Mouse (Mus musculus) B cell, adult (primary cell): ENCODE measurements around the gene Olfr557. TPM values are rescaled to one million over a fixed set of nuclear protein-coding genes. Genes with fewer than 3 reads are reported as not detected.

ENCODE experiments used
- total RNA-seq: library from RNA; stranded (reverse); gene quantifications from 4 replicates; pipeline ENCODE4 v1.2.4, GENCODE M21; 2023; ENCODE audit not compliant: inconsistent age

The Olfr557 gene
- total RNA-seq: not detected in 4 replicates

DNA sequence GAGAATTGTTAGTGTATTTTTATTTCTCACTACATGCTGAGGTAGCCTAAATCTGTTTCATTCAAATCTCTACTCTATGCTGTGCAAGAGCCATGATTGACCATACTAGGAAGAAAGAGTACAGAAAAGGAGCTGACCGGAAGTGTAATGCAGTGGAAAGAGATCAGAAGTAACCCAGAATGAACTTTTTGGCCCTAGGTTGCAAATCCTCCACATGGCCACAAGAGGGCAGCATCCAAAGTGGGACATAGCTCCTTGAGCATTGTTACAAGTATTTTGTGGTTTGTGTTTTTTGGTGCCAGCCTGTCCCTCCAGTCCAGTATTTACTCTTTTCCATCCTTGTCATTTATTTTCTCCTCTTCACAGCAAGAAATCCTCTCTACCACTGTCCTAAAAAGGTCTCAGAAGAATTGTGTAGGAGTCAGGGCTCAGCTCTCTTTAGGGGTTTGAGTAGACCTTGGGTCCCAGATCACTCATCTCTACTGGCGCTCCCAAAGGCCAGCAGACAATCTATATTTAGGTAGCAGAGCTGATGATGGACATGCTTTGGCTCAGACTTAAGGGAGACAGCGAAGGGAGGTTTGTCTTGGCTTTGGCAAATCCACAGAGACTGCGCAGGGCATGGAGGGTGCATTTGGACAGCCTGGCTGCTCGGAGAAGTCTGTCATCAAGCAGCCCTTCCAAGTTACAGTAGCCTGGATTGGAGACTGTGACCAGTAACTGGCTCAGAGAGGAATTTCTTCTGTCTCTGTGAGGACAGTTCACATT, at the start of gene Olfr557:
Olfr557 (plus strand) TSS at position 553 of the 768 bp plus-strand sequence.

DNA sequence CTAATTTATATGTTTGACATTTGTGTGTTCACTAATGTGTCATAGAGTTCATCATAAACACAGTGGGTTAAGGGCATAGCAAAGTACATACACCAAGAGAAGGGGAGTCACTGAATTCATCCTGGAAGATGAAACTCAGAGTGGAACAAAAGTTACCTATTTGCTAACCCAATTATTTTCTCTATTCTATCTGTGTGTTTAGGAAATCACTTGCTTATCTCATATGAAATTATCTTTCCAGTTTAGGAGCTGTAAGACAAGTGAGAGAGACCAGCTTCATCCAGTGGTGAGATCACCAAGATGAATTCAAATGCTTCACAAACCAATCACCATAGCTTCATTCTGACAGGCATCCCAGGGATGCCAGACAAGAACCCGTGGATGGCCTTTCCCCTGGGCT, 37.2 kb upstream of the Olfr557 start, which contains the start of gene Olfr555:
Olfr555 (plus strand) TSS at position 301 of the 400 bp plus-strand sequence.

DNA sequence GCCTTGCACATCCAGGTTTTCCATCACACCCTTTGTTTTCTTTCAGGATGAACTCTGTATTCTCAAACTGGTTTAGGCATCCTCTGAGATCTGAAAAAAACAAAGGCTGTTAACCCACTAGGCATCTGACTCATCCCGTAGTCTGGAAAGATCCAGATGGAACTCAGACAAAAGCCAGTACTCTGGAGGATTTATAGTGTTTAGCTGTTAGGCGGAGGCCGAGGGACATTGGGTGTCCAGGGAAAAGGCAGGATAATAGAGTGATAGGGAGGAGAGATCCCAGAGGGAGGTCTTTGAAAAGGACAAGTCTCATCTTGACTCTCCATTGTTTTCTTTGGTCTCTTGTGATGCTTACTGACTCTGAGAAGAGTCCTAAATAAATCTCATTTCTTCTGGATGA, 31.1 kb upstream of the Olfr557 start, which contains the start of gene Olfr556:
Olfr556 (plus strand) TSS at position 301 of the 400 bp plus-strand sequence.

DNA sequence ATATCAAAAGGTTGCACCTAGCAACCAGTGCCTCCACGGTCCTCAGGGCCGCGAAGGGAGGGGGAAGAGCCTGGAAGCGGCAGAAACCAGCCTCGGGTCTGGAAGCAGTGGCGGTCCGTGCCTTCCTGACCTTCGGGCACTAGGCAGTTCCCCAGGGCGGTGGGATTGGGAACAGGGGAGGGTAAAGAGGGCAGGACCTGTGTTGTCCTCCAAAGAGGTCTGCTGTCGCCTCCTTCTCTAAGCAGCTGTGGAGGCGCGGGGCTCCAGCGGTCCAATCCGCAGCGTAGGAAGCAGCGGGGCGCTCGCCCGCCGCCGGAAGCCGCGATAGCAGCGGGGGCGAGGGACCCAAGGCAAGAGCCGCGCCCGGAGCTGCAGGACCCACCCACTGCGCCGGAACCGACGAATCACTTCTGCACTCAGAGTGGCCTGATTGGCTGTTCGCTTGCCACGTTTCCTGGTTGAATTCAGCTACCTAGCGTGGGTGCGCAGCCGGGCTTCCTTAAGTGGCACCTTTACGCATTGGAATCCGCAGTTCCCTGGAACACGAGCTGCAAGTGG, 8.7 kb upstream of the Olfr557 start, which contains the start of gene Trim68:
Trim68 (minus strand) TSS at position 384 of the 558 bp plus-strand sequence.

DNA sequence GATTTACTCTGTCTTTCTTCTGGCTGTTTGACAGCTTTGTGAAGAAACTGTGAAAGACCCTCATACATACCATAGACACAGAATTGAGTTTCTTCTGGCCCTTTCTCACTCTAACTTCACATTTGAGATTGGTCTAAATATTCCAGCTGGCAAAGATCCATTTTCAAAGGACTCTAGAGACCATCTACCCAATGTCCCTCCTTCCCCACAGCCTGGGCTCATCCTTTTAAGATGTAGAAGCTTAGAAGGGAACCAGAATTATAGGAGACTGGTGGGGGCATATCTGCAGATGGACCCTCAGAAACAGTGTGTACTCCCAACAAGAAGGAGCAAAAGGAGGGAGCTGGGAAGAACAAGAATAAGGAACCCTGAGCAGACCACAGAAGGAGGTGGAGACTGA, 6.2 kb downstream of the Olfr557 start, which contains the start of gene Olfr558:
Olfr558 (plus strand) TSS at position 301 of the 400 bp plus-strand sequence.

DNA sequence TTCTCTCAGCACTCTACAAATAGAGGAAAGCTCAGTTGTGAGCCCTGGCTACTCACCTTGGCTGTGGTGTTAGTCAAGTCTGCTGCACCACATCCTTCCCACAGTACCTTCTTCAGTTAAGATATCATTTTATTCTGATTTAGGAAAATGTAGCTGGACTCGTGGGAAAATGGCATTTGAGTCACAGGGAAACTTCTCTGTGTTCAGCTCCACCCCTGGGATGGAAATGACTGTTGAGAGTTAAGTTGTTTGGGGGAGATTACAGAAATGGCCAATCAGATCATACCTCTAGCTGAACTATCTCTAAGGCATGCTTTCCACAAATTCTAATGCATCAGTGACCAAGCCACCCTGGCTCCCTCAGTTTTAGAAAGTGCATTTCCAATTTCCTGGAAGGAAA, 23.3 kb downstream of the Olfr557 start, which contains the start of gene Olfr33:
Olfr33 (minus strand) TSS at position 101 of the 400 bp plus-strand sequence.

DNA sequence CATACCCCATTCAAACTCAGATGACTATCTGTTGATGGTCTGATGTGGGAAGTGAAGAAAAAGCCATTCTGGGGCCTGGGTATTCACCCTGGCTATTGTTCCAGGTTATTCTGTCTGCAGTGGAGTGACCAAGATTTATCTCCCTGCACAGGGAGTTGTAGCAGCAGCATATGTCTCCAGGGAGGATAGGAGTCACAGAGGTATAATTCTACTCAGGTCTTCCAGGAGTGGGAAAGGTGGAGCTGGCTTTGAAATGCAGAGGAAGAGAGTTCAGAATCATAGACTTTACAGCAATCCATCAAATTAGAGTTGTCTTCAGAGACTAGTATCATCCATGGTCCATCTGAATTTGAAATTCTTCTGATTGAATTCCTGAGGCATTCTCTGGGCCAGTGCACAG, 31.7 kb downstream of the Olfr557 start, which contains the start of gene Olfr559:
Olfr559 (minus strand) TSS at position 101 of the 400 bp plus-strand sequence.

Other genes starting within 250 kb of the Olfr557 start
- gene Olfr543, start 214.2 kb upstream of the Olfr557 start, total RNA-seq: not detected in 4 replicates
- gene Olfr544, start 207.6 kb upstream of the Olfr557 start, total RNA-seq: not detected in 4 replicates
- gene Olfr545, start 196.3 kb upstream of the Olfr557 start, total RNA-seq: not detected in 4 replicates
- not detected in 4 replicates for gene Olfr547, start 161.2 kb upstream of the Olfr557 start, total RNA-seq
- gene Olfr548-ps1, start 155.0 kb upstream of the Olfr557 start, total RNA-seq: not detected in 4 replicates
- not detected in 4 replicates for gene Olfr549, start 146.0 kb upstream of the Olfr557 start, total RNA-seq
- gene Trim21, start 130.4 kb upstream of the Olfr557 start, total RNA-seq: 33.8 to 44.8 TPM (median 38.9 TPM) in 4 replicates
- gene Olfr550, start 124.5 kb upstream of the Olfr557 start, total RNA-seq: not detected in 4 replicates
- not detected in 4 replicates for gene Olfr551, start 104.0 kb upstream of the Olfr557 start, total RNA-seq
- gene Olfr552, start 98.1 kb upstream of the Olfr557 start, total RNA-seq: 0.16 to 0.18 TPM in 2 of 4 replicates, not detected in the others
- not detected in 4 replicates for gene Olfr553, start 77.7 kb upstream of the Olfr557 start, total RNA-seq
- gene Olfr554, start 57.5 kb upstream of the Olfr557 start, total RNA-seq: not detected in 4 replicates
- not detected in 4 replicates for gene Olfr555, start 37.1 kb upstream of the Olfr557 start, total RNA-seq
- gene Olfr556, start 31.0 kb upstream of the Olfr557 start, total RNA-seq: not detected in 4 replicates
- gene Trim68, start 8.6 kb upstream of the Olfr557 start, total RNA-seq: 17.1 to 19.9 TPM (median 18.1 TPM) in 4 replicates
- not detected in 4 replicates for gene Olfr558, start 6.3 kb downstream of the Olfr557 start, total RNA-seq
- gene Olfr33, start 23.2 kb downstream of the Olfr557 start, total RNA-seq: not detected in 4 replicates
- gene Olfr559, start 31.6 kb downstream of the Olfr557 start, total RNA-seq: not detected in 4 replicates
- not detected in 4 replicates for gene Olfr560, start 63.5 kb downstream of the Olfr557 start, total RNA-seq
- not detected in 4 replicates for gene Olfr78, start 63.6 kb downstream of the Olfr557 start, total RNA-seq
- gene Olfr561, start 75.3 kb downstream of the Olfr557 start, total RNA-seq: not detected in 4 replicates
- not detected in 4 replicates for gene Olfr564, start 107.6 kb downstream of the Olfr557 start, total RNA-seq
- not detected in 4 replicates for gene Olfr566, start 162.9 kb downstream of the Olfr557 start, total RNA-seq
- not detected in 4 replicates for gene Olfr568, start 181.2 kb downstream of the Olfr557 start, total RNA-seq
- gene Olfr569, start 195.0 kb downstream of the Olfr557 start, total RNA-seq: not detected in 4 replicates
- not detected in 4 replicates for gene Olfr570, start 198.7 kb downstream of the Olfr557 start, total RNA-seq
- 0.10 to 0.19 TPM in 2 of 4 replicates, not detected in the others for gene Olfr571, start 221.6 kb downstream of the Olfr557 start, total RNA-seq
- gene Olfr572, start 228.5 kb downstream of the Olfr557 start, total RNA-seq: not detected in 4 replicates
- gene Olfr573-ps1, start 246.7 kb downstream of the Olfr557 start, total RNA-seq: not detected in 4 replicates